Mouse (Mus musculus) midbrain, embryonic 10.5 days (tissue): Measurements from ENCODE around the gene Nolc1. TPM values are rescaled to one million over a fixed set of nuclear protein-coding genes. Genes with fewer than 3 reads are reported as not detected.
A peak's percentile ranks its signal among the peaks of the same experiment; 100 is the strongest.
"Not testable (repeated sequence)": the region's sequence is repeated elsewhere in the genome, so short reads cannot be mapped to it uniquely, and the experiment has no call there.

Source experiments
- DNase-seq: peaks from one replicate; pipeline ENCODE4 v3.0.0-alpha.2; 2017; ENCODE audit warnings: low spot score
- H3K27ac ChIP-seq: fragments of 300-500 bp; sonication (generic); replicated peaks from 2 replicates; pipeline ENCODE4 v1.5.1; 2016; ENCODE audit warnings: mild to moderate bottlenecking
- H3K27me3 ChIP-seq: fragments of 300-500 bp; sonication (generic); 2 replicates; pipeline ENCODE4 v1.6.1; 2016; ENCODE audit warnings: low read depth, mild to moderate bottlenecking; ENCODE audit not compliant: poor library complexity, severe bottlenecking
- H3K36me3 ChIP-seq: fragments of 300-500 bp; sonication (generic); 2 replicates; pipeline ENCODE4 v1.6.1; 2016; ENCODE audit warnings: mild to moderate bottlenecking, moderate library complexity
- H3K4me1 ChIP-seq: fragments of 300-500 bp; sonication (generic); 2 replicates; pipeline ENCODE4 v1.6.1; 2016
- H3K4me3 ChIP-seq: fragments of 300-500 bp; sonication (generic); 2 replicates; pipeline ENCODE4 v1.5.1; 2016; ENCODE audit warnings: mild to moderate bottlenecking, moderate library complexity
- H3K9me3 ChIP-seq: fragments of 300-500 bp; sonication (generic); replicated peaks from 2 replicates; pipeline ENCODE4 v1.6.1; 2016; ENCODE audit warnings: mild to moderate bottlenecking
- WGBS: fragments of 180-500 bp; shearing (Covaris S2); methylation state at CpG from one replicate; pipeline ENCODE4 v1.1.7; 2016; 5-methylcytosine and 5-hydroxymethylcytosine counted together
- polyA plus RNA-seq: library from polyadenylated mRNA; unstranded; fragments of >200 nt; fragmentation: Nextera tagmentation; extraction: Ambion mirVana; gene quantifications from 2 replicates; pipeline ENCODE4 v1.2.1, GENCODE M21; 2016

Nolc1 gene
- polyA plus RNA-seq, 1 experiment from 2014 or later, result 141 TPM

DNA sequence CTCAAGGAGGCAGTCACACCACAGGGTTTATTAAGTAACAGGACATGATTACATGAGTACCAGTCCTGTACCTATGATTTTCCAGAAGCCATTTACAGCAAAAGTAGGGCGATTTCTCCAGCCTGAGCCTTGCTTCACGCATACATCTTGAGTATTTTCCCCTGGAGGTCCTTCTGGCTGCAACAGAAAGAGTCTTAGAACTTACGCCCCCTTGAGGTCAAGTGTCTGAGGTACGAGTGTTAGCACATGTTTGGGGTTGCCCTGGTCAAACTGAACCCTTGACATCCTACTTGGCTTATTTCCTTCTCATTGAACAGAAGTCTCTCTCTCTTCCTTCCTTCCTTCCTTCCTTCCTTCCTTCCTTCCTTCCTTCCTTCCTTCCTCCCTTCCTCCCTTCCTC lies 39.0 kb downstream of the Nolc1 start:
- Histone ChIP-seq H3K4me3 (no peak overlapping the region), H3K27ac (no peak overlapping the region), H3K27me3 (no peaks in the 10 kb centered on the region), H3K9me3 (no peaks in the 10 kb centered on the region), H3K36me3 (no peaks in the 10 kb centered on the region), H3K4me1 (no peaks in the 10 kb centered on the region)
- no peak for DNase-seq
- 65% methylated on average over 4 of the region's 4 CpGs for WGBS

DNA sequence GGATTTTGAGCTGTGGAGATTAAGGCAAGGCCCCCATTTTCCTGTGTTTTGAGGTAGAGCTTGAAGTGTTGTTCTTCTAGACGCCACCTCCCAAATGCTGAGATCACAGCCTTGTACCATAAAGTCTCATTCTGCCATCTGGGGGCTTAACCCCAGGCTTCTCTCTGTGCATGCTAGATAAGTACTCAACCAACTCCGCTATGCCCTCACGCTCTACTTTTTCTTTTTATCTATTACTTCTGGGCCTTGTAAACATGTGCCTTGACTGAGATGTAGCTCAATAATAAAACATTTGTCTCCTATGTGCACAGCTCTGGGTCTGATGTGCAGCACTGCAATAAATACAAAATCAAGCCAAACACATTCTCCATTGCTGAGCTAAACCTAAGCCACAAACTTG lies 43.8 kb downstream of the Nolc1 start:
- Histone ChIP-seq H3K27me3 (no peaks in the 10 kb centered on the region), H3K4me3 (no peak overlapping the region), H3K27ac (no peak overlapping the region), H3K36me3 (no peaks in the 10 kb centered on the region), H3K9me3 (no peaks in the 10 kb centered on the region), H3K4me1 (no peaks in the 10 kb centered on the region)
- DNase-seq, result no peak
- WGBS, result 90% methylated on average over 3 of the region's 3 CpGs

DNA sequence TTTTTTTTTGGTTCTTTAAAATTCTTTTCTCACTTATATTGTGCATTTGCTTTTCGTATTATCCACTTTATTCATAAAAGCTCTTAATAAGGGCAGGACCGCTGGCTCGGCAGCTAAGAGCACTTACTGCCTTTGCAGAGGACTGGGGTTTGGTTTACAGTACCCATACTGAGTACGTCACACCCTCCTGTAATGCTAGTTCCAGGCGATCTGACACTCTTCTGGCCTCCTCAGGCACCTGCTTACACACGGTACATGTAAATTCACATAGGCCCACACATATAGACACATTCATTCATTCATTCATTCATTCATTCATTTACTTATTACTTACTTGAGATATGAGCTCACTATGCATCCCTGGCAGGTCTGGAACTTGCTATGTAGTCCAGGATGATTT lies 45.2 kb downstream of the Nolc1 start:
- Histone ChIP-seq H3K4me1 (no peaks in the 10 kb centered on the region), H3K27ac (no peak overlapping the region), H3K27me3 (no peaks in the 10 kb centered on the region), H3K36me3 (no peaks in the 10 kb centered on the region), H3K9me3 (no peaks in the 10 kb centered on the region), H3K4me3 (no peak overlapping the region)
- no peak for DNase-seq
- 81% methylated on average over 6 of the region's 6 CpGs for WGBS

DNA sequence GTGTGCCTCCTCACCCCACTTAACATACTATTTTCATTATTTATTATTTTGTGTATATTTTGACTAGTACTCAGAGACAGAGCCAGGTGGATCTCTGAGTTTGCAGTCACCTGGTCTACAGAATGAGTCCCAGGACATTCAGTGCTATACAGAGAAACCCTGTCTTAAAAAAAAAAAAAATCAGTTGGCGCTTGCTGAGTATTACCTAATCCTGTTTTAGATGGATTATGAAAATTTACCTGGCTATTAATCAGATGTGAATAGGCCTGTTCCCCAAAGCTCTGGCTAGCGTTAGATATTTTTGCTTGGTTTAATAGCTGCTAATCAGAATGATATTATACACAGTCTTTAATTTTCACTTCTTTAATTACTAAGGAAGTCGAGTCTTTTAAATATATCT lies 48.2 kb downstream of the Nolc1 start:
- DNase-seq, result no peak
- no peaks in the 10 kb centered on the region for H3K4me1 ChIP-seq
- no peaks in the 10 kb centered on the region for H3K36me3 ChIP-seq
- H3K9me3 ChIP-seq, result no peaks in the 10 kb centered on the region
- 86% methylated on average over 3 of the region's 3 CpGs for WGBS
- H3K27me3 ChIP-seq, result peaks cover 5% of the 10 kb centered on the region; the same call in 1 of the 2 replicates
- H3K4me3 ChIP-seq, result no peak overlapping the region
- H3K27ac ChIP-seq, result no peak overlapping the region

DNA sequence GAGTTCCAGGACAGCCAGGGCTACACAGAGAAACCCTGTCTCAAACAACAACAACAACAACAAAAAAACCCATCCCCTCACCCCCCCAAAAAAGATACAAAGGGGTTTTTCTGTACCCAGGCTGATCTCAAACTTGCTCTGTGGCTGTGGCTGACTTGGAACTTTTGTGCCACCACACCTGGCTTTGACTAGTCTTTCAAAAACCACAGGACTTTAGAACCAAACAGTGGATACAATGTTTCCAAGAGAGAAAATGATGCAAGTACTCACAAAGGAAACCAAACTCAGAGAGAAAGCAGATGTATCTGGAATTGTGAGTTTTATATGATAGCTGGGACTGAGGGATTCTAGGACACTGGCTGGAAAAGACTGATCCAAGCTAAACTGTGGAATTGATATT lies 49.0 kb downstream of the Nolc1 start:
- H3K27ac ChIP-seq, result no peak overlapping the region
- H3K4me3 ChIP-seq, result no peak overlapping the region
- H3K9me3 ChIP-seq, result no peaks in the 10 kb centered on the region
- no peaks in the 10 kb centered on the region for H3K4me1 ChIP-seq
- H3K36me3 ChIP-seq, result no peaks in the 10 kb centered on the region
- H3K27me3 ChIP-seq, result peaks cover 5% of the 10 kb centered on the region; the same call in 1 of the 2 replicates
- DNase-seq, result no peak

DNA sequence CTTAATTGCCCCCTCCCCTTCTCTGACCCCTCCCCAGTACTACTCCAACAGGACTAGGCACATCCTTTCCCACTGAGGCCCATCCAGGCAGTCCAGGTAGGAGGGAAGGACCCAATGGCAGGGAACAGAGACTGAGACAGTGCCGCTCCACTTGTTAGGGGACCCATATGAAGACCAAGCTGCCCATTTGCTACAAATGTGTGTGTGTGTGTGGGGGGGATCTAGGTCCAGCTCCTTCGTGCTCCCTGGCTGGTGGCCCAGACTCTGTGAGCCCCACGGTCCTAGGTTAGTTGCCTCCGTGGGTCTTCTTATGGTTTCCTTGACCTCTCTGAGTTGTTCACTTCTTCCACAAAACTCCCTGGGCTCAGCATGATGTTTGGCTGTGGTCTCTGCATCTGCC lies 50.6 kb downstream of the Nolc1 start:
- Histone ChIP-seq H3K27me3 (peaks cover 18% of the 10 kb centered on the region), H3K4me3 (no peak overlapping the region), H3K27ac (no peak overlapping the region), H3K9me3 (no peaks in the 10 kb centered on the region), H3K4me1 (peaks cover under 1% of the 10 kb centered on the region), H3K36me3 (no peaks in the 10 kb centered on the region)
- 69% methylated on average over 4 of the region's 4 CpGs for WGBS
- no peak for DNase-seq

DNA sequence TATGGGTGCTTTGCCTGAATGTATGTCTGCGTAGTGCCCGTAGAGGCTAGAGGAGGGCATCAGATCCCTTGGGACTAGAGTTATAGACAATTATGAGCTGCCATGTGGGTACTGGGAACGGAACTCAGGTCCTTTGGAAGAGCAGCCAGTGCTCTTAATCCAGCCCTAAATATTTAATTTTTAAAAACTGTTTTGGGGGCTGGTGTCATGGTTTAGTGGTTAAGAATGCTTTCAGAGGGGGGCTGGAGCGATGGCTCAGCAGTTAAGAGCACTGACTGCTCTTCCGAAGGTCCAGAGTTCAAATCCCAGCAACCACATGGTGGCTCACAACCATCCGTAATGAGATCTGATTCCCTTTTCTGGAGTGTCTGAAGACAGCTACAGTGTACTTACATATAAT lies 54.1 kb downstream of the Nolc1 start:
- 81% methylated on average over 6 of the region's 6 CpGs for WGBS
- H3K27ac ChIP-seq, H3K4me3 ChIP-seq, H3K36me3 ChIP-seq, H3K9me3 ChIP-seq, DNase-seq: not testable (repeated sequence)
- Histone ChIP-seq H3K4me1 (peaks cover 13% of the 10 kb centered on the region), H3K27me3 (peaks cover 53% of the 10 kb centered on the region)

DNA sequence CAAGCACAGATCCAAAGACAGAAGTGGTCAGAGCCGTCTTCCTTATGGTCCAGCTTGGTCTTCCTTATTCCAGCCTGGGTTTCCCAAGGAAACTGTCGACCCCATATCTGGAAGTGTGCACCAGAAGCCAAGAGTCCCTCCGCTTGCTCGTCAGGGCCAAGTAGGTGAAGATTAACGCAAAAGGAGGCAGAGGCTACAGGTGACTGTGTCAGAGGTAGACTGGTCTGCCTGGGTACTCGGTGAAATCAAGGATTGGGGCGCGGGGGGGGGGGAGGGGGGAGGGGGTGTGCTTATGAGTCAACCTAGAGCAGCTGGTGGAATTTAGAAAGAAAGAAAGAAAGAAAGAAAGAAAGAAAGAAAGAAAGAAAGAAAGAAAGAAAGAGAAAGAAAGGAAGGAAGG lies 55.6 kb downstream of the Nolc1 start:
- 11% methylated on average over 6 of the region's 8 CpGs for WGBS
- H3K4me1 ChIP-seq, result peaks cover 25% of the 10 kb centered on the region
- H3K4me3 ChIP-seq, result peak overlapping the region; percentile 42
- DNase-seq, result no peak
- H3K27me3 ChIP-seq, result peaks cover 67% of the 10 kb centered on the region
- no peak overlapping the region for H3K27ac ChIP-seq
- H3K9me3 ChIP-seq, result no peaks in the 10 kb centered on the region
- H3K36me3 ChIP-seq, result no peaks in the 10 kb centered on the region

DNA sequence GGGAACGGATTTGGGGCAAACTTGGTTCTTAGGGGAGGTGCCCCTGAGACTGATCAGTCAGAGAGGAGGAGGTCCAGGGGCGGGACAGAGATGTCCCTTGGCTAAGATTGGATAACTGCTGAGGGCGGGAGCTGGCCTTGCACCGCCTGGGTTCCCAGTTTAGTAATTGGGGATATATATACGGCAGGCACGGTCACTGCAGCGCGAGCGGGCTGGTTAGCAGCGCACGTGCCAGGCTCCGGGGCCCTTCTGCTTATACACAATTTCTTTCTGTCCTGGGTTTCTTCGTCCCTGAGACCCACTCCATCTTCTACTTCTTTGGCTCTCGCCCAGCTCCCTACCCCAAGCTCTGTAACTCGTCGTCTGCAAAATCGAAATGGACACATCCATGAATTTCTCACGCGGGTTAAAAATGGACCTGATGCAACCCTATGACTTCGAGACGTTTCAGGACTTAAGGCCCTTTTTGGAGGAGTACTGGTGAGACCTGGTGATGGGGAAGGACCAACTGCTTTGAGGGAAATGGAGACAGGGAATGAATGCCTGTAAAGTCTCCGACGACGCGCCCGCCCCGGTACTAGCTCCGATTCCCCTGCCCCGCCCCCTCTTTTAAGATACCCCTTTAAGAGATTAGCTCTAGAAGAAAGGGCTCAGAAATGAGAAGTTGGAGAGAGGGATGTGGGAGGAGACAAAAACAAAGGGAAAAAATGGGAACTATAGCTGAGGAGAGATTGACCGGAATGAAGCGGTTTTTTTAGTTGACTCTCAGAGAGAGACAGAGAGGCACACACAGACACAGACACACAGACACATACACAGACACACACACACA lies 56.2 kb downstream of the Nolc1 start, which contains the start of gene Elovl3:
Elovl3 (plus strand) TSS at position 204 of the 832 bp plus-strand sequence.
- Histone ChIP-seq H3K4me1 (peaks cover 31% of the 10 kb centered on the region), H3K27me3 (peaks cover 69% of the 10 kb centered on the region), H3K9me3 (no peaks in the 10 kb centered on the region), H3K36me3 (no peaks in the 10 kb centered on the region), H3K4me3 (peak within 1 kb of the TSS; percentile 42), H3K27ac (no peak within 1 kb of the TSS)
- peak; percentile 30 for DNase-seq
- WGBS, result under 1% methylated on average over 31 of the region's 31 CpGs

DNA sequence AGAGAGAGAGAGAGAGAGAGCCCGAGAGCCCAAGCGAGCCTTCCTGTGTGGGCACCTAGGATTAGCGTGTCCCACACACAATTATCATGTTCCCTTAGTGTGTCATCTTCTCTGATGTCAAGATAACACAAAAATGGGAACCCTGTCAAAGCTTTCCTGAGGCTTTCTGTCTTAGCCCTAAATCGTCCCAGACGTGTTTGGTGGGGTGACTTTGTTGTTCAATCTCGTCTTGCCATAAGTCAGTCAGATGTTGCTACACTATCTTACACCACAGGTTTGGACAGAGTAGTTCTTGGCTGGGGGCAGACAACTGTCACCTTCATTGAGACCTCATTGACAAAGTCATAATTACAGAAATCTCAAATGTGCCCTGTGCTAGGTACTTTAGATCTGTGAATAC lies 56.9 kb downstream of the Nolc1 start:
- DNase-seq, result no peak
- Histone ChIP-seq H3K4me3 (no peak overlapping the region), H3K27me3 (peaks cover 76% of the 10 kb centered on the region), H3K36me3 (no peaks in the 10 kb centered on the region), H3K27ac (no peak overlapping the region), H3K4me1 (peaks cover 36% of the 10 kb centered on the region), H3K9me3 (no peaks in the 10 kb centered on the region)
- WGBS, result 50% methylated on average over 6 of the region's 6 CpGs

Other genes starting within 250 kb of the Nolc1 start
- 16.7 and 19.8 TPM in 2 replicates for gene Armh3, start 77.4 kb upstream of the Nolc1 start, polyA plus RNA-seq
- 4.3 and 4.7 TPM in 2 replicates for gene Hps6, start 72.4 kb upstream of the Nolc1 start, polyA plus RNA-seq
- 41.8 and 45.9 TPM in 2 replicates for gene Pprc1, start 31.0 kb upstream of the Nolc1 start, polyA plus RNA-seq
- 79.0 and 79.2 TPM in 2 replicates for gene Ldb1, start 30.6 kb upstream of the Nolc1 start, polyA plus RNA-seq
- gene Elovl3, start 56.0 kb downstream of the Nolc1 start, polyA plus RNA-seq, result not detected in 2 replicates
- gene Pitx3, start 72.5 kb downstream of the Nolc1 start, polyA plus RNA-seq, result 0.17 and 0.43 TPM in 2 replicates
- 43.8 and 48.8 TPM in 2 replicates for gene Gbf1, start 76.6 kb downstream of the Nolc1 start, polyA plus RNA-seq
- gene Nfkb2, start 228.5 kb downstream of the Nolc1 start, polyA plus RNA-seq, result 5.2 and 5.6 TPM in 2 replicates